Mouse (Mus musculus) kidney, adult 2 months (tissue): ENCODE data around the gene Abraxas2.

Source experiments
- CTCF ChIP-seq: fragments of 200-500 bp; conservative IDR thresholded peaks from 2 replicates; pipeline ENCODE4 v1.5.1; 2011; ENCODE audit warnings: low read depth, mild to moderate bottlenecking, control low read depth, low read length, moderate library complexity, mixed read lengths; ENCODE audit not compliant: insufficient read depth, insufficient read length
- POLR2A ChIP-seq: fragments of 200-500 bp; IDR thresholded peaks from one replicate; pipeline ENCODE4 v1.6.1; 2011; ENCODE audit warnings: low read depth, low read length, control low read depth

DNA sequence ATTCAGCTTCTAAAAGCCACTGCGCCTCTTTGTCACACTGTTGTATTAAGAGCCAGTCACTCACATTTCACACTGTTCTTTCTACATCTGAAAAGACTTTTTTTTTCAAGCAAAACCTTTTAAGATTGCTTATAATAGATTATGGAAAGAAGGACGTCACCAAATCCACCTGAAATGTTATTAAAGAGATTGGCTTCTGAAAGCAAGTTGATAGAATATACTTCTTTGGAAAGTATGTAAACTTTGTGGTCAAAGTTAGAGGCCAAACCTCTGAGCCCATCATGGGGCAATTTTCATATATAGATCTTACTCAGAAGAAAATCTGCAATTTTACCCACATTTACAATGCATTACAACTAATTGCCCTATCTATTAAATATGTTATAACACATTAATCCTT, 42.5 kb upstream of the Abraxas2 start:
- TF ChIP-seq POLR2A (no peak), CTCF (no peak)
